Mouse (Mus musculus): ENCODE data around the gene Wipi2. TPM values are rescaled to one million over a fixed set of nuclear protein-coding genes. Genes with fewer than 3 reads are reported as not detected.

Wipi2 gene
- total RNA-seq, 2 experiments from 2014 or later = 102 to 103 TPM

Other genes with a start within 250 kb of the Wipi2 start
- 10 to 100 TPM; 47.9 to 52.2 TPM for gene Foxk1, start 226.2 kb upstream of the Wipi2 start, total RNA-seq (2021)
- 10 to 100 TPM; 19.7 to 31.9 TPM for gene Ap5z1, start 163.8 kb upstream of the Wipi2 start, total RNA-seq (2021)
- under 1 TPM; 0.72 to 0.76 TPM for gene Papolb, start 97.6 kb upstream of the Wipi2 start, total RNA-seq (2021)
- gene Radil, start 76.6 kb upstream of the Wipi2 start, total RNA-seq (2021) = 10 to 100 TPM; 13.5 to 14.7 TPM
- gene Mmd2, start 18.9 kb upstream of the Wipi2 start, total RNA-seq (2021) = 100 to 1,000 TPM; 159 to 178 TPM
- gene Slc29a4, start 64.8 kb downstream of the Wipi2 start, total RNA-seq (2021) = 10 to 100 TPM; 49.2 to 50.3 TPM
- gene Tnrc18, start 190.0 kb downstream of the Wipi2 start, total RNA-seq (2021) = 100 to 1,000 TPM; 146 to 156 TPM